Mouse (Mus musculus) T-helper 2 cell (primary cell): ENCODE measurements around the gene Prss46.

Experiments used
- in situ Hi-C: fragments of 300-600 bp; cut with MboI, MseI; formaldehyde crosslinking; loops from one replicate; pipeline ENCODE4 v1.15.1; 2025; ENCODE audit warnings: high pct_unique_total_duplicates

The Prss46 gene

DNA sequence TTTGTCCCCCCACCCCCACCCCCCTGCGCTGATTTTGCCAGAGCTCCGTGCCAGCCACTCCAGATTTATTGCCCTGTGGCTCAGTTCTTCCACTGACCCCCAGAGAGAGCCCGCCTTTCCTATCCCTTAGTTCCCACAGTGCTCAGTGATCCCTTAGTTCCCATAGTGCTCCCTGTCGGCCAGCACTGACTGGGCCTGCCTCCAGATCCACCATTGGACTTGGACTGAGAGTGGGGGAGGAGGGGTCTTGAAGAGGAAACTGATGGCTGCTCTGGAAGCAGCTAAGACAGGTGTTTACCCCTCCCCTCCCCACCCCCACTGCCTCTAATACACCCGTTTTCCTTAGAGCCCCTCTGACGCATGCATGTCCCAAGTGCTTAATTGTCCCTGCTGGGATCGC is 51.7 kb downstream of the Prss46 start:
- in situ Hi-C loops, result no loop called here

- in situ Hi-C loops, result no loop called here
Measured at GRCm38 (mm10) chr9:110896595-110896994, 52.3 kb downstream of the Prss46 start.

DNA sequence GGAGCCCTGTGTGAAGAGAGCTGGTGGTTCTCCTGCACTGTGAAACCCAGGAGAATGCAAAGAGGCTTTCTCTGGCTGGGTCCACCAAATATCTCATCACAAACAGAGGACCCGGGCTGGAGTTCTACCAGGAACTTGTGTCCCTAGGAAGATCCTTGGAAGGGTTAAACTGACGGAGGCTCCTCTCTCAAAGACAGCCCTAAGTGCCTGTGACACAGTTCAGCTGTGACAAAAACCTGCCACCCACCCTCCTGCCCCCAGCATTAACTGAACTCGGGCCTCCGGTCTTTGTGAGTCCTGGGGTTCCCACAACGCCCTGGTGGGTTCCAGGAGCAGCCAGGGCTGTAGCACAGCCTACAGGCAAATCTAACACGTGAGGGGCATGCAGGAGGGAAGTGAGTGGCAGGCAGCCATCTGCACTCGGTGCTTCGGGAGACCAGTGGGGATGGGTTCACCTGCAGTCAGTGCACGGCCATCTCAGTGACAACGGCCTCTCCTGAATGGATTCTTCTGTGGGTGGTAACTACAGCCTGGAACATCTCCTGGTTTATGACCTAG is 55.2 kb downstream of the Prss46 start:
- in situ Hi-C loops, result no loop called here

DNA sequence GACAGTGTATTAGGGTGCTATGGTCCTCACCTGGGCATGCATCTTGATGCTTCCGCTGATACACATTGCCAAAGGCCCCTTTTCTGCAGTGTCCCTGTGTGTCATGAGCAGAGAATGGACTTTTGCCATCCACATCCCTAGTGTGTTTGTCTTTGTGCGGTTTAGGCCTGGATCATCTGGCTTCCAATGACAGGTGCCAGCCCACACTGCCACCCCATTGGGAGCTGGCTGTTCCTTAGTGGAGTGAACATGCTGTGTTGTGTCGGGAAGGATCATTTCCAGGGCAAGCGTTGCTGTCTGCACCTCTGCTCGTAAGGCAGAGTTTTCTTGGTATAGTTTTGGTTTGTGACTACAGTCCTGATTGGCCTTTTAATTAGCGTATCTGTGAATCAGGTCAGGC is 56.9 kb downstream of the Prss46 start:
- in situ Hi-C loops, result no loop called here

GRCm38 (mm10) chr9:110902271-110902670 is 58.0 kb downstream of the Prss46 start:
- in situ Hi-C loops, result no loop called here
